Mouse (Mus musculus) lung, postnatal 0 days (tissue): Measurements from ENCODE around the gene Dpt. TPM values are rescaled to one million over a fixed set of nuclear protein-coding genes. Genes with fewer than 3 reads are reported as not detected.

ENCODE experiments used
- ATAC-seq: fragments of 200-750 bp; cut with Nextera tagmentation; 2 replicates; pipeline ENCODE4 v1.8.0; 2017; ENCODE audit warnings: moderate library complexity
- DNase-seq: peaks from one replicate; pipeline ENCODE4 v3.0.0-alpha.2; 2016; ENCODE audit warnings: low spot score
- H3K27ac ChIP-seq: fragments of 300-500 bp; sonication (generic); 2 replicates; pipeline ENCODE4 v1.5.1; 2014; ENCODE audit warnings: antibody characterized with exemption, mild to moderate bottlenecking, low read length, mixed read lengths
- H3K27me3 ChIP-seq: fragments of 300-500 bp; sonication (generic); replicated peaks from 2 replicates; pipeline ENCODE4 v1.6.1; 2014; ENCODE audit warnings: low read length, mixed read lengths; ENCODE audit not compliant: insufficient read depth
- H3K36me3 ChIP-seq: fragments of 300-500 bp; sonication (generic); 2 replicates; pipeline ENCODE4 v1.6.1; 2014; ENCODE audit warnings: low read length, mixed read lengths; ENCODE audit not compliant: insufficient read depth
- H3K4me1 ChIP-seq: fragments of 300-500 bp; sonication (generic); 2 replicates; pipeline ENCODE4 v1.6.1; 2014; ENCODE audit warnings: antibody characterized with exemption, low read depth, low read length, mixed read lengths; ENCODE audit not compliant: insufficient read depth
- H3K4me2 ChIP-seq: fragments of 300-500 bp; sonication (generic); replicated peaks from 2 replicates; pipeline ENCODE4 v1.6.1; 2014; ENCODE audit warnings: low read depth, mild to moderate bottlenecking, low read length, moderate library complexity, mixed read lengths
- H3K4me3 ChIP-seq: fragments of 300-500 bp; sonication (generic); 2 replicates; pipeline ENCODE4 v1.5.1; 2014; ENCODE audit warnings: low read depth, low read length
- H3K9ac ChIP-seq: fragments of 300-500 bp; sonication (generic); replicated peaks from 2 replicates; pipeline ENCODE4 v1.6.1; 2014; ENCODE audit warnings: low read depth, mild to moderate bottlenecking
- H3K9me3 ChIP-seq: fragments of 300-500 bp; sonication (generic); 2 replicates; pipeline ENCODE4 v1.6.1; 2016; ENCODE audit warnings: low read length, mixed read lengths
- CTCF ChIP-seq: IDR thresholded peaks from 2 replicates; pipeline ENCODE4 v1.5.1; 2016; ENCODE audit warnings: antibody characterized with exemption, mild to moderate bottlenecking
- EP300 ChIP-seq: IDR thresholded peaks from 2 replicates; pipeline ENCODE4 v1.6.1; 2016; ENCODE audit warnings: antibody characterized with exemption, mild to moderate bottlenecking, control low read depth
- WGBS: fragments of 180-500 bp; shearing (Covaris S2); extraction: QIAGEN DNeasy Blood & Tissue Kit; methylation state at CpG from one replicate; pipeline ENCODE4 v1.1.7; 2014; 5-methylcytosine and 5-hydroxymethylcytosine counted together
- polyA plus RNA-seq: library from polyadenylated mRNA; unstranded; fragments of >200 nt; fragmentation: Nextera tagmentation; extraction: Ambion mirVana; gene quantifications from 2 replicates; pipeline ENCODE4 v1.2.1, GENCODE M21; 2015

Gene Dpt
- polyA plus RNA-seq, 1 experiment from 2014 or later = 99.3 TPM

DNA sequence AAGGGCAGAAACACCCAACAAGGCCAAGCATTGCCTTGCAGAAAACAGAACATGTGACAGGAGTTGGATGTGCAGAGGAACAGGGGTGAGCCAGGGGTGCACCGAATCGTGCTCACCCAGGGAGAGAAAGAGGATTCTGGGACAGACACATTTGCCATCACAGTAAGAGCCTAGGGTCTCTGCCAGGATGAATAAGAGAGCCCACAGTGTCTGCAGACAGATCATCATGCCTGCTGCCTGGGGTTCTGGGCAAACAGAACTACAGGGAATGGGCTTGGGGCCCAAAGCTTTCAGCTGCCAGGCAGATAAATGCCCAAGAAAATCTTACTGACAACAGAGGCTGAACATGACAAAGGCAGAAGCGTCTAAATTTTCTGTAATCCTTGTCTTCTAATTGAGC, 14.9 kb downstream of the Dpt start:
- TF ChIP-seq EP300 = no peak
- H3K4me2 ChIP-seq = no peak overlapping the region
- no peak overlapping the region for H3K9ac ChIP-seq
- H3K4me1 ChIP-seq = no peaks in the 10 kb centered on the region
- H3K36me3 ChIP-seq = no peaks in the 10 kb centered on the region
- H3K27me3 ChIP-seq = no peaks in the 10 kb centered on the region
- H3K9me3 ChIP-seq = no peaks in the 10 kb centered on the region
- no peak overlapping the region for H3K27ac ChIP-seq
- no peak overlapping the region for H3K4me3 ChIP-seq
- DNase-seq (no peak), ATAC-seq (no peak)
- WGBS = 89% methylated on average over 3 of the region's 3 CpGs

DNA sequence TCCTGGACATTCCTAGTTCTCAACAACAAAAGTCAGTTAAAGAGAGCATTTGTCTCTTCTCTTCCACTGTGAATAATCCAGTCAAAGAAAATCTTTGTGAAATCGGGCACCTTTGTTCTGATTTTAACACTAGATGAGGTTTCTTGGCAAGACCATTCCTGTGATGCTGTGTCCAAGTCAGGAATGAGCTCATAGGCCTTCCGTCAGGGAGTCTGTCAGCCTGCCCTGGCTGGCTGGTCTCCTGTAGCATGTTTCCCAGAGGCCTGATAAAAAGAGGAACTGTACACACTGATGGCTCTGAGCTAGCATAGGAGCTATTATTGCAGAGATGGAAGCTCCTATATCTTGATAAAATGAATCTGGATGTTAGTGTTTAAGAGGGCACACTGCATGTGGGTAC, 17.8 kb downstream of the Dpt start:
- H3K27me3 ChIP-seq = no peaks in the 10 kb centered on the region
- no peak overlapping the region for H3K27ac ChIP-seq
- DNase-seq = no peak
- TF ChIP-seq CTCF (no peak), EP300 (no peak)
- no peaks in the 10 kb centered on the region for H3K36me3 ChIP-seq
- H3K4me3 ChIP-seq = no peak overlapping the region
- no peak for ATAC-seq
- H3K4me1 ChIP-seq = no peaks in the 10 kb centered on the region
- H3K9me3 ChIP-seq = no peaks in the 10 kb centered on the region
- H3K9ac ChIP-seq = no peak overlapping the region
- WGBS = 57% methylated on average over 2 of the region's 2 CpGs
- no peak overlapping the region for H3K4me2 ChIP-seq

DNA sequence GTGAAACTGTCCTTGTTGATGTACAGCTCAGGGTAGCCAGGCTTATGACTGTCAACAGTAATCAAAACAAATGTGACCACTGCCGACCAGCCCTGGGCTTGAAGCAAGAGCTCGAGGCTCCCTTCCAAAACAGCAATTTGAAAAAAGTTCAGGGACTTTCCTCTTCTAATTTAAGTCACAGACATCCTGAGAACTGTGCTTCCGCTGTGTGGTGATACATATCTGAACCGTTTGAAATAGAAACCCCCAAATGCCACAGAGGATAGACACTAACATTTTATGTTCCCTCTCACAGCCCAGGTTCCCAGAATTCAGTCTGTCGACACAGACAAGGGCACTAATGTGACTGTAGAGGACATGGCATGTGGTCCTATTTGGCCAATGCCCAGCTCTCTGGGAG, 18.9 kb downstream of the Dpt start:
- DNase-seq (no peak), ATAC-seq (no peak)
- Histone ChIP-seq H3K27ac (no peak overlapping the region), H3K4me3 (no peak overlapping the region), H3K9ac (no peak overlapping the region), H3K27me3 (no peaks in the 10 kb centered on the region), H3K4me2 (no peak overlapping the region), H3K4me1 (no peaks in the 10 kb centered on the region), H3K36me3 (no peaks in the 10 kb centered on the region), H3K9me3 (no peaks in the 10 kb centered on the region)
- TF ChIP-seq EP300 (no peak), CTCF (no peak)
- 63% methylated on average over 5 of the region's 5 CpGs for WGBS

DNA sequence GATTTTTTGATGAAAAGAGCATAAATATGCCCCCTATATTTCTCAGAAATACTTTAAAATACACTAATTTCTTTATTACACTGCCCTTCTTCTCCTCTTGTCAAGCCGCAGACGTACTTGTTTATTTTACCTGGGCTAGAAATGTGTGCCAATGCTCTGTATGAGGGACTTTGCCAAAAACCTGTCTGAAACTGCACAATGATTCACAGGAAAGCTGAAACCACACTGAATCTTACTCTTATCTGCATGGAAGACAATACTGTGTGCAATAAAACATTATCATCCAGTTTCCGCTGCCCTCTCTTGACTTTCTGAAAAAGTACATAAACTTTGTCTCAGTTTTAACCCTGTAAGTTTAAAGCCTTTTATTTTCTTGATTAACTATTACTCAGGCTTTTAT, 20.9 kb downstream of the Dpt start:
- TF ChIP-seq CTCF (no peak), EP300 (no peak)
- 52% methylated on average over 3 of the region's 3 CpGs for WGBS
- H3K4me3 ChIP-seq = no peak overlapping the region
- no peak for ATAC-seq
- no peaks in the 10 kb centered on the region for H3K9me3 ChIP-seq
- no peaks in the 10 kb centered on the region for H3K36me3 ChIP-seq
- H3K27me3 ChIP-seq = no peaks in the 10 kb centered on the region
- H3K27ac ChIP-seq = no peak overlapping the region
- H3K9ac ChIP-seq = no peak overlapping the region
- no peak overlapping the region for H3K4me2 ChIP-seq
- no peak for DNase-seq
- no peaks in the 10 kb centered on the region for H3K4me1 ChIP-seq

DNA sequence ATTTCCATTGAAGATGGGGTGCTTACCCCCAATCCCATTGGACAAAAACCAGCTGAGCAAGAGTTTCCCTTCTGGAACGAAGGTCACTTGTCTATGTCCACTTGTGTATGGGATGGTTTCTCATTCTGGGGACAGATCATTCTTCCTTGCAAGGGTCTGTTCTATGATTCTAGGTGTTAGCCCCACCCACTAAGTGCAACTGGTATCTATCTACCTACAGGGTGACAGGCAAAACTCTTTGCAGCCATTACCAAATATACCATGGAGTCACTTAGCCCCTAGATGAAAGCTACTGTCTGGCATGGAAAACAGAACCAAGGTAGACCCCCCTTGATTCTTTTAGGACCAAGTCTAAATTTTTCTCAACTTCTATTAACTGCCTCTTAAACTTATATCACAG, 24.9 kb downstream of the Dpt start:
- no peak for ATAC-seq

DNA sequence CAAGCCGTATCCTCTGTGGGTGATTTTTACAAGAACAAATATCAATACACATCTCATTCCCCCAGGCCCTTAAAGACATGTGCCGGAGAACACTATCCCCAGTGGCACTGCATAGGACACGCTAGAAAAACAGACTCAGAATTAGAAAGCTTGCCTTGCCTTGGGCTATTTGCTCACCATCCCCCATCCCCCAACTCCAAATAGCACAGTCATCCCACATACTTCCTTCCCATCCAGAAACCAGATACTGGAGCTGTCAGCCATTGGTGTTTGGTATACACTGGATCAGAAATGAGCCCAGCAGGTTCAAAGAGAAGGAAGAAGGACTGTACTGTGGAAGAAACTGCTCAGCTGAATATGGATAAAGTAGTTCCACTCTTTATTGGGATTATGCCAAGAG, 25.4 kb downstream of the Dpt start:
- no peaks in the 10 kb centered on the region for H3K9me3 ChIP-seq
- no peak overlapping the region for H3K9ac ChIP-seq
- no peak overlapping the region for H3K4me3 ChIP-seq
- ATAC-seq (no peak), DNase-seq (no peak)
- no peak overlapping the region for H3K27ac ChIP-seq
- no peaks in the 10 kb centered on the region for H3K36me3 ChIP-seq
- TF ChIP-seq EP300 = no peak
- TF ChIP-seq CTCF = no peak
- no peaks in the 10 kb centered on the region for H3K27me3 ChIP-seq
- H3K4me2 ChIP-seq = no peak overlapping the region
- no peaks in the 10 kb centered on the region for H3K4me1 ChIP-seq
- 69% methylated on average over 3 of the region's 3 CpGs for WGBS

More for the DNA sequence above, 24.9 kb downstream of the Dpt start:
- 89% methylated on average over 1 of the region's 1 CpGs for WGBS
- Histone ChIP-seq H3K36me3 (no peaks in the 10 kb centered on the region), H3K4me3 (no peak overlapping the region), H3K4me1 (no peaks in the 10 kb centered on the region), H3K27me3 (no peaks in the 10 kb centered on the region), H3K9me3 (no peaks in the 10 kb centered on the region), H3K27ac (no peak overlapping the region), H3K9ac (no peak overlapping the region), H3K4me2 (no peak overlapping the region)
- no peak for TF ChIP-seq EP300
- TF ChIP-seq CTCF = no peak
- no peak for DNase-seq

DNA sequence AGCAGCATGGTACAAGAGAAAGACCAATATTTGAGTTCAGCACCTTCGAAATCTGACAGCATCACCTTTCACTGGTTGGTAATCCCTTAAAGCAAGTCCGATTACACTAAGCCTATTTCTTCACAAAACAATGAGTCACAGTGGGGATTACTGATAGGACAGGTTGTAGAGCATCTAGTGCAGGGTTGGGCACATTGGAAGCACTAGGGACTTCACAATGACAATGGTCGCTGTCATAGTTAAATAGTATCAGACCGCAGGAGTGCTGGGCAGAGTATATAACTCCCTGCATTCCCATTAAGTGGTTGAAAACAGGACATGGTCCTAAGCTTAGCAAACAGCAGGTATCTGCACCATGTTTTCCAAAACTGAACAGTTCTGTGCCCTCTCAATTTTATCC, 25.8 kb downstream of the Dpt start:
- Histone ChIP-seq H3K9ac (no peak overlapping the region), H3K4me3 (no peak overlapping the region), H3K9me3 (no peaks in the 10 kb centered on the region), H3K4me1 (no peaks in the 10 kb centered on the region), H3K4me2 (no peak overlapping the region), H3K27ac (no peak overlapping the region), H3K27me3 (no peaks in the 10 kb centered on the region), H3K36me3 (no peaks in the 10 kb centered on the region)
- DNase-seq (no peak), ATAC-seq (no peak)
- no peak for TF ChIP-seq CTCF
- no peak for TF ChIP-seq EP300
- 56% methylated on average over 4 of the region's 4 CpGs for WGBS
